Mouse (Mus musculus): ENCODE measurements around the gene Litaf. TPM values are rescaled to one million over a fixed set of nuclear protein-coding genes. Genes with fewer than 3 reads are reported as not detected.
A peak's percentile ranks its signal among the peaks of the same experiment; 100 is the strongest.

Litaf gene
- 10 to 100 TPM; 15.3 to 19.8 TPM for total RNA-seq (2021)

DNA sequence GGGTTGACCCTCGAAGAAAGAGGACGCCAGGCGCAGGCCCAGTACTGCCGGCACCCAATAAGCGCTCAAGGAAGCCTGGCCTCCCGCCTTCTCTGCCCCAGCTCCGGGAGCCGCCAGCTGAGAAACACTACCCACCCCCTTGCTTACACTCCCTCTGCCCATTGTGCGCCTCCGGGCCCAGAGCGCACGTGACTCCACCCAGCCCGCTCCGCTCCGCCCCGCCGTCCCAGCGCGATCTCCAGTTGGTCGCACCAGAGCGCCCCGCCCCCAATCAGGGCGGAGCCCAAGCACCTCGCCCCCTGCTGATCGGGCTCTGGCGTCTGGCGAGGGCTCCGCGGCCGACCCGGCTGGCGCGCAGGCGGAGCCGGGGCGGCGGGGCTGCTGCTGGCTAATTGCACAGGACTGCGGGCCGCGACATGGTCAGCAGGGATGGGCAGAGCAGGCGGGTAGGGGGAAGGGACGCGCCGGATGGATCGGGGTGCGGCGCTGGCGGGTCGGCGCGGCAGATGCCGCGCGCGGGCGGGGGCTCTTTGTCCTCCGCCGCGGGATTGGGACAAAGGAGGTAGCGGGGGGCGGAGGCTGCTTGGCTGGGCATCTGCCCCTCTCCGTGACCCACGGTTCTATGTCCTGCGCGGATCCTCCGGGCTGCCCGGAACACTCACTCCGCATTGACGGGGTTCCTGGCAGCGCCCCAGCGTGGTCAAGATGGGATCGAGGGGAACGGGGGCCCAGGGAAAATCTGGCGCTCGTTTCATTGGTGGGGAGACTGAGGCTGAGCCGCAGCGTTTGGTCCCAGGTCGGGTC is at the start of gene Litaf:
Litaf (minus strand) TSS at position 129 of the 804 bp plus-strand sequence.
- DNase-seq (ENCODE audit: extremely low spot score in 1 of 2, low spot score in 1 of 2): peak; percentile 89 to 95

DNA sequence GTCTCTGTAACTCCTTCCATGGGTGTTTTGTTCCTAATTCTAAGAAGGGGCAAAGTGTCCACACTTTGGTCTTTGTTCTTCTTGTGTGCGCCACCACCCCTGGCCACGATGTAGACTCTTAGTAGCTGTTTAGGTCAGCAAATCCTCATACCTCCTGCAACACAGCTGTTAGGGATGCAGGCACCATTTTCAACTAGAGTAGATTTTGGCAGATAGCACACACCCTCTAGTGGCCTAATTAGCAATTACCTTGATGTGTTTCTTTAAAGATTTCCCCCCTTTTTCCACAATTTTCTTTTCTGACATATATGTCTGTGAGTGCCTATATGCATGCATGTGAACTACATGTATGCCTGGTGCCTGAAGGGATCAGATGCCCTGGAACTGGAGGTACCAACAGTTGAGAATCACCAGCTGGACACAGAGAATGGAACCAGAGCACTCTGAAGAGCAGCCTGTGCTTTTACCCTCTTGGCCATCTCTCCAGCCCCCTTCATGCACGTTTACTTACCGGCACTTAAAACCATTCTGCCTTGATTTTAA is 43.3 kb upstream of the Litaf start:
- DNase-seq (ENCODE audit: extremely low spot score in 1 of 2, low spot score in 1 of 2): no peak

DNA sequence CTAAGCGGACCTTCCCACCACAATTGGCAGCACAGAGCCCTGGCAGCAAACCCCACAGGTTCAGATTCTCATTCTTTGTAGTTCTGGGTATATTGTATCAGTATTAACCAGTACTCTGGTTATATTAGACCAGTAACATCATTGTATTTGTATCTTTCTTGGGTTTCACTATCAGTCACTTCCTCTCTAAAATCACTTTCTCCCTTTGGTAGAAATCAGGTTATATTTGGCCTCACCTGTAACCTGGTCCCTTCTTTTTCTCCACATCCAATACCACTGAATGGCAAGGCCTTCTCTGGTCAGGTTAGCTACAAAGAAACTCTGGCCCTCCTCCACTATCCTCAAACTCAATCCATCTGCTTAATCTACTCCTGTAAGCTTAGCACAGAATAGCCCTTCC is 38.9 kb upstream of the Litaf start:
- no peak for DNase-seq (ENCODE audit: extremely low spot score in 1 of 2, low spot score in 1 of 2)

DNA sequence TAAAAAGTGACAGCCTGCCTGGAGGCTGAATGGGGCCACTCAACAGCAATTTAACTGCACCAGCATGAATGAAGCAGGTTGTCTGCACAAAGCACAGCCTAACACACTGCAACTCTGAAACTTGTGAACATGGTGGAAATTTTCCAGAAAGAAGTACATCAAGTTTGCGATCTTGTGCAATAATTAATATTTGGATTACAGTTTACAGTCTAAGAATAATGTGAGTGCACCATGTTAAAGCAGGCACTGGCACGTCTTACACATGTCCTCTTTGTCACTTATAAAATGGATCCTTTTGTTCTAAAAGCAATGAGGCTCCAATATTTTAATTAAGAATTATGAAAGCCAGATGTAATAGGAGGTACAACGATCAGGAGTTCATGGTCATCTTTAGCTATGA is 31.3 kb upstream of the Litaf start:
- DNase-seq (ENCODE audit: extremely low spot score in 1 of 2, low spot score in 1 of 2): no peak

DNA sequence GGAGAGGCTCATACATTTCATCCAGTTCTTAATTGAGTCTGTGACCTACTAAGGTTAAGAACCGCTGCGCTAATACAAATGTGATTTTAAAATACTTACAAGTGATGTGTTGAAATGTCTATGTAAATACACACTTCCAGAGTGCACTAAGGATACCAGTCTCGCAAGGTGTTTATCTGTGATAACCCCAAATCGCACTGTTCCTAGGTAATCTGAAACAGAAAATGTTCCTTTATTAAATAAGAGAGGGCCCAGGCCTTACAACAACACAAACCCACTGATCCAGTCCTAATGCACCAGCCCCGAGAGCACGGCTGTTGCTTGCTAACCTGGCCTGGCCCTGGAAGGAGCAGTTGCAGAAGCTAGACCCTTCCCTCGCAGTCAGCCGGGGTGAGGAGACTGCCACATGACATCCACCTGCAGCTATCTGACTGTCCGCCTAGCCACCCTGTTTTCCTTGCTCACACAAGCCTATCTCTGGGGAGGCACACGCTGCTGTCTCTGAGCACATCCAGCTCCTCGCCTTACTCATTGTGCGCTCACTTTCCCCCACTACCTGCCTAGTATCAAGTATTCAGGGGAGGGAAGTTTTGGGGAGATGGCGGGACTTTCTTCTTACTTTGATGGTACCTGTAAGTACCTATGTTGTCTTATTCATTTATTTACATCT is 27.9 kb upstream of the Litaf start:
- no peak for DNase-seq (ENCODE audit: extremely low spot score in 1 of 2, low spot score in 1 of 2)

DNA sequence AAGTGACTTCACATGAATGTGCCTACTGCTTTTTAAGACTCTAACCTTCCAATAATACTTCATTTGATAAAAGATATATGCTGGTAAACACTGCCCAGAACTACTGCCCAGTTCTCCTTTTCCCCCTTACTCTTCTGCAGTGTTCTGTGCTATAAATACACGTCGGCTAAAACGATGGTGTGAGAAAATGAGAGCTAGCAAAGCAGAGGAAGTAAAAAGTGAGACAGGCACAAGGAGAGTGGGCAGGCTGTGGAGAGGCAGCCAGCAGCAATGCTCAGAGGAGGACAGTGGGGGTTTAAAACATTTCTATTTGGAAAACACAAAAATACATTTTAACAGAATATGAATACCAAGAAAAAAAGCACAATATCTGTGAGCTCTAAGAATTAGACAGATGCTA is 26.6 kb upstream of the Litaf start:
- DNase-seq (ENCODE audit: extremely low spot score in 1 of 2, low spot score in 1 of 2): no peak

DNA sequence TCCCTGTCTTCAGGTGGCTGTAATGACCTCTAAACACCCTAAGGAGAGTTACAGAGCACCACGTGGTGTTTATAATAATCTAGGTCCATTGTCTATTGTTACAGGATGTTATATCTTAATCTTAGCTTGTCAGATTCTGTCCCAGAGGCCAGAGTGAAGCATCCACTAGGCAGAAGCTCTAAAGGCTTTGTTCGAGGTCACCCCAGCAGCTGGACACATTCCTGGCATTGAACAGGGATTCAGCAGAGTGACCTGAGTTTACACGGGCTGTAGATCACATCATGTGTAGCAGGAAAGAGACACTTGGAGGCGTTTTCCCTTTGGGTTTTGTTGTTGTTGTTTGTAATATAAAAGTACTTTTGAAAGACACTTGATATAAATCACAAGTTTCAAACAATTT is 26.1 kb upstream of the Litaf start:
- DNase-seq (ENCODE audit: extremely low spot score in 1 of 2, low spot score in 1 of 2): no peak

DNA sequence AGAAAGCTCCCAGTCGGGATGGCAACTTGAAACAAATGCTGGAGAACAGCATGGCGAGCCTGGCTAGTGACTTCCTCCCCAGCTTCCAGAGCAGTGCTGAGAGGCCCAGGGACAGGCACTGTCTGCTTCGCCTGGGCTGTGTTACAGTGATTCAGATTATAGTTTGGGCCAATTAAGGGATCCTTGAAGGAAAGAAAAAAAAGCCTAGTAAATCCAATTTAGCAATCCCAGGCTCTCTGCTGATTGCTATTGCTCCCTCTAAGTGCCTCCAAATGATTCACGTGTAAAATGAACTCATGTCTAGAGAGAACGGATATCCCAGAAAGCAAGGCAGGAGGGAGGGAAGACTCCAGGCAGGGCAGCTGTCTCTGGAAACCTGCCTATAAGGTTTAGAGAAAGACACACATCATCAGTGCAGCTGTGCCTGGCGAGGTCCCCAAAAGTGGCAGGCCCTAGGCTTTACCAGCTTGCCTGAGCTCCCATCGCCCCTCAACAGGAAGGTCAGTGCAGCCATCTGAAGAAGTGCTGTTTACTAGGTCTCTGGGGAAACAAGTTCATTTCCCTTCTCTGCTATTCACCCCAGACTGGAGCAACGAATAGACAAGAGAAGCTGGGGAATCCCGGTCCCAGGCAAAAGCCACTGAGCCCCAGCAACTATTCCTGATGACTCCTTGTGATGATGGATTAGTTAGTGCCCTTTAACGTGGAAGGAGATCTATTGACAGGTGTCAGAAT is 25.0 kb upstream of the Litaf start:
- DNase-seq (ENCODE audit: extremely low spot score in 1 of 2, low spot score in 1 of 2): no peak

DNA sequence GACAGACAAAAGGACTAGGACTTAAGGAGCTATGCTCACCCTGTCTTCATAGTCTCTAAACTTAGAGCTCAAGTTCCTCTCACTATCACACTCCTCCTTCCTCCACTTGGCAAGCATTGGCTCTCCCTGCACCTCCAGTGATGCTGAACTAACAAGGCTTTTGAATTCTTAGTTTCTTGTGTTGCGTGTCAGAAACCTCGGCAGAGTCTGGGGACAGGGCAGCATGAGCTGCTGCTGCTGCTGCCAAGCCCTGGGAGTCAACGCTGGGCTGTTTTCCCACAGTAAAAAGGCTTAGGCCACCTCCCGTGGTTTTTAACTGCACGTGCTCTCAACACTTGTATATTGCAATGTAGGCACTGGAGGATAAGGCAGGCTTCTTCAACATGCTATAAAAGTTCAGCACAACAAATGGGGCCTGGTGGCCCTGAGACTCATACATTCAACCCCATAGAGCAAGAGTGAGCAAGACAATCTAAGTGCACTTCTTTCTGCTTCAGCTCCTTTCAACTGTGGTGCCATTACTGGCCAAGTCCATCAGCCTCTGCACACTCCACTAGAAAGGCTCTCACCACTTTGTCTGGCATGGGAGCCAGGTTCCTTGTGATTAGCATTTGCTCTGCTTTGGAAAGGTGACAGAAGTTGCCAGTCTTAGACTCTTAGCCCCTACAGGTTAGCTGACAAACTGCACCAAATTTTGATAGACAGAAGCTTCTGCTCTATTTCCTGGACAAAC is 21.1 kb upstream of the Litaf start:
- DNase-seq (ENCODE audit: extremely low spot score in 1 of 2, low spot score in 1 of 2): no peak

DNA sequence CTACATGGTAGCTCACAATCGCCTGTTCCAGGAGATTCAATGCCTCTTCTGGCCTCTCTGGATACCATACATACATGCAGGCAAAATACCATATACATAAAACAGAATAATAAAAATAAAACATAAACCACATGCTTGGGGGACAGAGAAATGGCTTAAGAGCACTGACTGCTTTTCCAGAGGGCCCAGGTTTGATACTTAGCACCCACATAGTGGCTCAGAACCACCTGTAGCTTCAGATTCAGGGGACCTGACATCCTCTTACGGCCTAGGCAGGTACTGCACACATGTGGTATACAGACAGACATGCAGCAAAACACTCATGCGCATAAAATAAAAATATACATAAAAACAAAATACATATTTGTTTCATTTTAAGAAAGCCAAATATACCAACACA is 20.3 kb upstream of the Litaf start:
- DNase-seq (ENCODE audit: extremely low spot score in 1 of 2, low spot score in 1 of 2): no peak

DNA sequence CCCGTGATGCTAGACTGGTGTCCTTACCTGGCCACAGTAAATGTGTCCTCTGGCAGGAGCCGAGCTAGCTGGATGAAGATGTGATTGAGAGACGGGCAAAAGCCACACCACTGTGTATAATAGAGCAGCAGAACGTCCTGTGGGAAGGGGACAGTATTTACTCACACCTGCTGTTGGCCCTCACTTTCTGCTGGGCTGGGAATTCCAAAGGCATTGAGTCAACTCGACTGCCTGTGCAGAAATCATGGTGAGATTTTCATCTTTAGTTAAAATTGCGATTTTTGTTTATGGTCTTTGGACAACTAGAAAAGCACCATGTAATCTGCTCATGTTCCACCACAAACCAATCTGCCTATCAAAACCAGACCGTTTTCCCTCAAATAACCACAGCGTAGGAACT is 18.2 kb upstream of the Litaf start:
- no peak for DNase-seq (ENCODE audit: extremely low spot score in 1 of 2, low spot score in 1 of 2)

DNA sequence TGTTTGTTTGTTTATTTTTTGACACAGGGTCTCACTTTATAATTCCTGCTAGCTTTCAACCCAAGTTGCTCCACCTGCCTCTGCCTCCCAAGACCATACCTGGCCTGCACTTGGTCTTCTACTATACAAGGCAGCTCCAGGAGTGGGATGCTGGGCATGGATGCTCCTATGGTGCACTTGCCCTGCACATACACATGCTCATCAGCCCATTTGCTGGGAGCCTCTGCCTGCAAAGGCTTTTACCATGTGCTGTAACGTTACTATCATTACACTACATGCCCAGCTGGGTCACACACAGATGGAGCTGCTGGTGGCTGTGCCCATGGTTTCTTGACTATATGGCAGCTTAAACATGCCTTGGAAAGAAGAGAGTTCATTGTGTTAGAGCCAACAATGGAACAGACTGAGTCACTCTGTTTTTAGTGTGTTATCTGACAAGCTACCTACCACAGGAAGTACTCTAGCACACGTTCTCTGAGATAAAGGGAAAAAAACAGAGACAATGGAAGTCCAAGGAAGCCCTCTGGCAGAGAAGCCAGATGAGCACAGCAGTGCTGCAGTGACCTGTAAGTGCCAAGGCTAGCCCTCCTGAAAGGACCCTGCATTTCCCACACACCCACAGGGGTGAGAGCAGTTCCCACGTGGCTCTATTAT is 12.4 kb upstream of the Litaf start:
- no peak for DNase-seq (ENCODE audit: extremely low spot score in 1 of 2, low spot score in 1 of 2)

DNA sequence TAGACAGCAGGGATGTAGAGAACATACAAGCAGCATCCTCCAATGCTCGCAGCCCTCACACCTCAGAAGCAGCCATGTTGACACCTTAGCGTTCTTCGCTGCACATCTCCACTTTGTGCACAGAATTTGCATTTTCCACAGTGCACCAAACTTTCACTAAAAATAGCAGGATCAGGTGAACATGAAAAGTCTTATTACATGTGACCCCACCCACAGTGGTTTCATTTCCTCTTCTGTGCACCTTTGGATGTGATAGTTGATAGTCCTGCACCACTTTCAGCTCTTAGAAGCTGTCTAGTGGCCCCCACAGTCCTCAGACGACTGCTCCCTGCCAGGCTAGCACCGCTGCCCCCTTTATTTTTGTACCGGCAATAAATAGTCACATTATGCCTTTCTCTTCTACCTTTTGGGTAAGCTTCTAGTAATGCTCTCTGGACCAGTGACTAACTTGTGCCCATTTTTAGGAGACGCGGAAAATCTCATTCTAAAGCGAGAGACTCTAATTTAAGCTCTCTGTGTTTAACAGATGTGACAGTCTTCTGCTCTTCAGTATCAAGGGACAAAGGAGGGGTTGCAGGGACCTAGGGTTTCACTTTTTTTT is 11.7 kb upstream of the Litaf start:
- no peak for DNase-seq (ENCODE audit: extremely low spot score in 1 of 2, low spot score in 1 of 2)

DNA sequence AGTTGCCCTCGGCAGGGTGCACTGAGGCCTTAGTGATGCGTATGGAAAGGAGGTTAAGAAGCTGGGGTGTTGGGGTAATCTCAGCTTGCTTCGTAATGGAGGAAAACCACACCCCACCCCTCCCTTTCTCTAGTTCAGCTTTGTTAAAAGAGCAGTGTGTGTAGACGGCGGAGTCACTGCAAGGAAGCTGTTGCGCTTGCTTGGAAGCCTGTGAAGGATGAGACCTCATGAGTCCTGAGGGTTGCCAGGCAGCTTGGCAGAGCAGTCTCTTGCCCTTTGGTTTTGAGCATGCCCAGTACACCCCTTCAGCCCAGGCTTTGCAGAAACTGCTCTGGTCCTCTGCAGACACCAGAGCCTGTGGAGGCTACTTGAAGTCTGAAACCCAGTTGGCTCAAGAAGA is 7.1 kb upstream of the Litaf start:
- DNase-seq (ENCODE audit: extremely low spot score in 1 of 2, low spot score in 1 of 2): no peak

DNA sequence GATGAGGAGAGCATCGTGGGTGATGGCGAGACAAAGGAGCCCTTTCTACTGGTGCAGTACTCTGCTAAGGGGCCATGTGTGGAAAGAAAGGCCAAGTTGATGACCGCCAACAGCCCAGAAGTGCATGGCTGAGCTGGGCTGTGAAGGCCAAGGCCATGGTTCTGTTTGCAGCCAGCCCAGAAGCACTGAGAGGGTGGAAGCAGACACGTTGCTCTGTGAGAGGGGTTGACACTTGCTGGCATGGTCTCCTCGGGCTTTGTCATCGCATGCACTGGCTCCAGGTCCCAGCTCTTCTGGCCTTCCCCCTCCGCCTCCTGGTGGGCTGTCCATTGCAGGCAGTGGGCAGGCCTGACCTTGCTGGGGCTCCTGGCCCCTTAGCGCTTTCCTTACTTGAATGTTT is 6.5 kb upstream of the Litaf start:
- no peak for DNase-seq (ENCODE audit: extremely low spot score in 1 of 2, low spot score in 1 of 2)

DNA sequence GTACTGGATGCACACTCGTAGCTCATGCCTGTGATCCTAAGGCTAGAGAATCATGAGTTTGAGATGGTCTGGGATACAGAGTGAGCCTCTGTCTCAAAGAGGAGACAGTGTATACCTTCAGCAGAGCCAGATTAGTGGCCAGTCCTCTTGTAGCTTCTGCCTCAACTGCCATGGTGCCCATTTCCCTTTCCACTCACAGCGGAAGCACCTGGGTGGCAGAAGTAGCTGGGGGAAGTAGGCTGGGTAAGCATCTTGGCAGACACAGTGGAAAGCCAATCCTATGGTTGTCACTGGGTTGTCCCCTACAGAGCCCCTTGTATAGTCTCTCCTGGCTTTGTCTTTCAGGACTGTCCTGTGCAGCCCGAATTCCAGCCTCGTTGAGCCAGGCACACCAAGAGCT is 5.9 kb upstream of the Litaf start:
- no peak for DNase-seq (ENCODE audit: extremely low spot score in 1 of 2, low spot score in 1 of 2)

DNA sequence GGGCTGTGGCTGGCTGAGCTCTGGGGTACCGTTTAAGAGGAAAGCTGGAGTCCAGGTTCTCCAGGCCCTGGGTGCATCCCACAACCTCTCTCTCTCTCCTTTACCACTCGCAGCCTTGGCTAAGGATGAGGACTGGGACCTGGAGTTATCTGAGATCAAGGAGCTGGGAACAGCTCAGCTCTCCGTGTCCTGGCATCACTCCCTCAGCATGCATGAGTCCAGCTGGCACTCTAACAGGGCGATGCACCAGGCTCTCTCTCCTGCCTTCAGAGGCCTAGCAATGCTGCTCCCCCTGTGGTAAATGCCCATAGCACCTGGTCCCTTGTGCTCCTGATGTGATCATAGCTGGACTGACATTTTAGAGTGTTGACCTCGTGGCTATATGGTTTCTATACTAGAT is 5.2 kb upstream of the Litaf start:
- DNase-seq (ENCODE audit: extremely low spot score in 1 of 2, low spot score in 1 of 2): no peak

DNA sequence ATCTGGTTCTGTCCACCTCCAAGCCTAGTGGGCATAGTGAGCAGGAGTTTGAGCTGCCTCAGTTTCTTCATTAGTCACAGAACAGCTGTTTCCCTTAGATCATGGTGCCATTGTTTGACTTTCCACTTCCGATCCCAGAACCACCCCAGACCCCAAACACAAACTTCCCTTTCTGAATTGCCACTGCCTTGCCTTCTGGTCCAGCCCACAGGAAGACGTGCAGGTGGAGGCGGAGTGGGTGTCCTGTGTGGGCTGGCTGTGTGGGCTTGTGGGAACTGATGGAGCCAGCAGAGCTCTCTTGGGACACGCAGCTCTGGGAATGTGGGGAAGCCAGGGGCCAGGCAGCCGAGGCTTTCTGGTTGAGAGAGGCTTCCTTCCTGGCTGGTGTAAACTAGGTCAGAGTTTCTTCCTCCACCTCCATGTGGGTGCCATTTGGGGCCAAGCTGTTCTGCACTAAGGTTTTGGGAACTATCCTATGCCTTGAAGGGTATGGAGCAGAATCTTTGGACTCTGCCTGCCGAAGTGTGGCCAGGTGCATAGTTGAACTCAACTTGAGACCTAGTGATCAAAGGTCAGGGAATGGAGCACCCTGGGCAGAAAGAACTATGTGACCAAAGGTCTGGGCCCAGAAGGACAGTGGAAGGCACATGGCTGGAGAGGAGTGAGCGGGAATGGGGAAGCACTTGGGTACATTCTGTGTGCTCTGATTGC is 3.9 kb upstream of the Litaf start:
- DNase-seq (ENCODE audit: extremely low spot score in 1 of 2, low spot score in 1 of 2): no peak

DNA sequence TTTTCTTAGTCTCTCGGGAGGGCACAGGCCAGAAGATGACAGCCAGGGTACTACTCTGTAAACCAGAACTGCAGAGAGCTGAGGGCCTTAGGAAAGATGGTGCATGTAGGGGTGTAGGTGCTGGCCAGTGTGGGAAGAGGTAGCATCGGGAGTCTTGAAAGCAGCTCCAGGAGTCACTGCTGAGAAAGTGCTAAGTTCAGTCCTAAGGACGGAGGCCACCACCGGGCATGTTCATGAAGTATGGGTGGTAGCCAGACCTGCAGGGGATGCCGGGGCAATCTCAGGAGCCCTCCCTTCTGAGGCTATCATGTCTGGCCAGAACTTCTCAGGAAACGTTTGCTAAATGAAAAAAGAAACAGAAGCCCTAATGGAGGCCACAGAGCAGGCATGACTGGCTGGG is 3.3 kb upstream of the Litaf start:
- no peak for DNase-seq (ENCODE audit: extremely low spot score in 1 of 2, low spot score in 1 of 2)
